Mouse (Mus musculus): ENCODE data around the gene Angptl3. TPM values are rescaled to one million over a fixed set of nuclear protein-coding genes. Genes with fewer than 3 reads are reported as not detected.

Gene Angptl3
- polyA plus RNA-seq, 1 experiment from 2014 or later, result 38.6 TPM

DNA sequence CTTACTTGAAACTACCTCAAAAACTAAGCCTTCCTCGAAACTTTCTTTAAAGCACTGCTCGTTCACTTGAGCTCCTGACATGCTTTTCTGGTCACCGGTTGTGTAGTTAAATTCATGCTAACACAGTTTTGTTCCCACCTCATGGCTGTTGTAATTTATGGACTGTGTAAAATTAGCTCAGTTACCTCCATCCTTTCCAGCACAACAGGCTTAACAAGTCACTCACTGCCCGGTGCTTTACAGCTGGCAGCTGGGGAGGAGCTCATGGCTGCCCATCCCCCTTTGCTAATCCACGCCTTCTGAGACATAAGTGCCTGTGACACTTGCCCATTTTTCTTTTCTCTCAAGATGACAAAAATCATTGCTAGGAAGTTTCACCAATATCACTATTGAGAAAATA is 33.8 kb downstream of the Angptl3 start:
- DNase-seq (no peak), ATAC-seq (ENCODE audit: low read depth) (no peak)

DNA sequence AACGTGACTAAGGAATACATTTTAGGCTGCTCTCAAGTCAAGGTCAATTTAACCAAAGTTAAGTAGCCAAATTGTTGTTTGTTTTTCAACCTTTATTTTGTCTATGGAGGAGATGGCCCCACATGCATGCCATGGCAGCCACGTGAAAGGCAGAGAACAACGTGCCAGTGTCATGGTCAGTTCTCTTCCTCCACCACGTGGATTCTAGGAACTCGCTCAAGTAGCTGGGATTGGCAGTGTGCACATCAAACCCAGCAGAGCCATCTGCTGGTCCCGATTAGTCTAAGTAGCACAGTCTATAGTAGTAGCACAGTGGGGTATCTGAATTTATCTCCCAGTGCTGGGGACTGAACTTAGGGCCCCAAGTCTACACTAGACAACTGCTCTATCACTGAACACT is 38.1 kb downstream of the Angptl3 start:
- no peak overlapping the region for H3K4me2 ChIP-seq
- H3K36me3 ChIP-seq, result peaks cover 23% of the 10 kb centered on the region
- WGBS (ENCODE audit: insufficient replicate concordance), result 69% methylated on average over 6 of the region's 6 CpGs
- DNase-seq, result no peak
- no peaks in the 10 kb centered on the region for H3K4me1 ChIP-seq (replicated peaks)
- ATAC-seq (ENCODE audit: low read depth), result 0 out of 2 replicates have a peak, but pooled peaks have one; percentile 12
- no peak overlapping the region for H3K27ac ChIP-seq
- no peaks in the 10 kb centered on the region for H3K27me3 ChIP-seq
- H3K4me3 ChIP-seq (replicated peaks), result no peak overlapping the region
- no peaks in the 10 kb centered on the region for H3K9me3 ChIP-seq (replicated peaks)
- H3K9ac ChIP-seq, result no peak overlapping the region

More for the DNA sequence above, 33.8 kb downstream of the Angptl3 start:
- Histone ChIP-seq H3K4me2 (no peak overlapping the region), H3K36me3 (peaks cover 8% of the 10 kb centered on the region; the same call in 1 of the 2 replicates), H3K9me3 (replicated peaks) (no peaks in the 10 kb centered on the region), H3K4me3 (replicated peaks) (no peak overlapping the region), H3K27ac (no peak overlapping the region), H3K27me3 (no peaks in the 10 kb centered on the region), H3K9ac (no peak overlapping the region), H3K4me1 (replicated peaks) (no peaks in the 10 kb centered on the region)
- 76% methylated on average over 5 of the region's 5 CpGs for WGBS (ENCODE audit: insufficient replicate concordance)

DNA sequence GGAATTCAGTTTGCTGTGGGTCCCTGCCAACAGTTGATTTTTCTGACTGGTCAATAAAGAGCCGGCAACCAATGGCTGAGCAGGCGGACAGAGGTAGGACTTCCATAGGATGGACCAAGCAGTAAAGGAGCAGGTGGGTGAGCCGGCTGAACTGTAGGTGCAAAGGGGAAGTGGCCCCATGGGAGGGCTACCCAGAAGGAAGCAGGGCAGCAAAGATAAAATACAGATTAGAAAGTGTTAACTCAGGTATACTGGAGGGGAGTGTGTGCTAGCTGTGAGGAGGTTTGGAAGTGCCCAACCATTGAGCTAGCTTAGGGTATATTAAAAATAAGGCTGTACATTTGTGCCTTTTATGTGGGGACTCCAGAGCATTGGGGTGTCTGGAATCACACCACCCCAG is 47.3 kb downstream of the Angptl3 start:
- no peaks in the 10 kb centered on the region for H3K27me3 ChIP-seq
- WGBS (ENCODE audit: insufficient replicate concordance), result 55% methylated on average over 3 of the region's 3 CpGs
- no peak overlapping the region for H3K4me3 ChIP-seq (replicated peaks)
- H3K27ac ChIP-seq, result no peak overlapping the region
- no peaks in the 10 kb centered on the region for H3K9me3 ChIP-seq (replicated peaks)
- H3K4me2 ChIP-seq, result no peak overlapping the region
- no peak for DNase-seq
- no peak overlapping the region for H3K9ac ChIP-seq
- ATAC-seq (ENCODE audit: low read depth), result no peak
- H3K4me1 ChIP-seq (replicated peaks), result peaks cover 4% of the 10 kb centered on the region; the same call in 1 of the 2 replicates
- peaks cover 22% of the 10 kb centered on the region for H3K36me3 ChIP-seq

DNA sequence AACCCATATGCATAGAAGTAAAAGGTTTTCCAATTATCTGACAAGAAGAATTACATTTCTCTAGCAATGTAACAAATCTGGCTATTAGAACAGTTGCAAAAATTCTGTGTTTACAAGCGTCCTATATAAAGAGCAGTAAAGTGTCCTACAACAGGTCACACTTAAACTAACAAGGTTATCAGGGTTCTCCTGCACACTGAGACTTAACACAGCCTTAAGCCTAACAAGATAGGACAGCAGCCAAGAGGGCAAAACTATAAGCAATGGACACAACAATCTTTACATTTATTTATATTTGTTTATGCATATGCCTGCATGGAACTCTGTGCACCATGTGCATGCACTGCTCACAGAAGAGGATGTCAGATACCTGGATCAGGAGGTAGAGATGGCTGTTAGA is 50.4 kb downstream of the Angptl3 start:
- peaks cover 4% of the 10 kb centered on the region; the same call in 1 of the 2 replicates for H3K4me1 ChIP-seq (replicated peaks)
- DNase-seq (no peak), ATAC-seq (ENCODE audit: low read depth) (no peak)
- H3K36me3 ChIP-seq, result peaks cover 16% of the 10 kb centered on the region
- H3K4me3 ChIP-seq (replicated peaks), result no peak overlapping the region
- no peak overlapping the region for H3K9ac ChIP-seq
- H3K27me3 ChIP-seq, result no peaks in the 10 kb centered on the region
- no peak overlapping the region for H3K27ac ChIP-seq
- H3K4me2 ChIP-seq, result no peak overlapping the region
- no peaks in the 10 kb centered on the region for H3K9me3 ChIP-seq (replicated peaks)
- 57% methylated on average over 1 of the region's 1 CpGs for WGBS (ENCODE audit: insufficient replicate concordance)

DNA sequence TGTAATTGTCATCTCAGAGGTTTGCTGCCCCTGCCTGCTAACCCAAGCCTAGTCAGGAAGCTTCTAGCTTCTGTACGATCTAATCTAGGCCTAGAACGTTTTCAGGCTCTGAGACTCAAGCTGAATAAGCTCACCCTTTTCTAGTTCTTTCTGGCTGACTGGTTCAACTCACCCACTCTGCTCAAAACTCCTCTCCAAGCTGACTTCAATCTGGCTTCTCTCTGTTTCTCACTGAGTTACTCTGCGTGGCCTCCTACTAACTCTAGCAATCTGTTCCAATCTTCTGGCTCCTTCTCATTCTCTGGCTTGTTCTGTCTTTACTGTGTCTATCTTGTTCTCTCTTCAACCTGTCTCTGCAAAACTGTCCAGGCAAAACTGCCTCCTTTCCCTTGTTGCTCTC is 53.1 kb downstream of the Angptl3 start:
- H3K27me3 ChIP-seq, result no peaks in the 10 kb centered on the region
- peaks cover 16% of the 10 kb centered on the region for H3K4me1 ChIP-seq (replicated peaks)
- no peak overlapping the region for H3K9ac ChIP-seq
- H3K27ac ChIP-seq, result no peak overlapping the region
- no peak for DNase-seq
- H3K4me2 ChIP-seq, result no peak overlapping the region
- no peak for ATAC-seq (ENCODE audit: low read depth)
- H3K36me3 ChIP-seq, result peaks cover 7% of the 10 kb centered on the region
- H3K4me3 ChIP-seq (replicated peaks), result no peak overlapping the region
- WGBS (ENCODE audit: insufficient replicate concordance), result 51% methylated on average over 3 of the region's 3 CpGs
- no peaks in the 10 kb centered on the region for H3K9me3 ChIP-seq (replicated peaks)

DNA sequence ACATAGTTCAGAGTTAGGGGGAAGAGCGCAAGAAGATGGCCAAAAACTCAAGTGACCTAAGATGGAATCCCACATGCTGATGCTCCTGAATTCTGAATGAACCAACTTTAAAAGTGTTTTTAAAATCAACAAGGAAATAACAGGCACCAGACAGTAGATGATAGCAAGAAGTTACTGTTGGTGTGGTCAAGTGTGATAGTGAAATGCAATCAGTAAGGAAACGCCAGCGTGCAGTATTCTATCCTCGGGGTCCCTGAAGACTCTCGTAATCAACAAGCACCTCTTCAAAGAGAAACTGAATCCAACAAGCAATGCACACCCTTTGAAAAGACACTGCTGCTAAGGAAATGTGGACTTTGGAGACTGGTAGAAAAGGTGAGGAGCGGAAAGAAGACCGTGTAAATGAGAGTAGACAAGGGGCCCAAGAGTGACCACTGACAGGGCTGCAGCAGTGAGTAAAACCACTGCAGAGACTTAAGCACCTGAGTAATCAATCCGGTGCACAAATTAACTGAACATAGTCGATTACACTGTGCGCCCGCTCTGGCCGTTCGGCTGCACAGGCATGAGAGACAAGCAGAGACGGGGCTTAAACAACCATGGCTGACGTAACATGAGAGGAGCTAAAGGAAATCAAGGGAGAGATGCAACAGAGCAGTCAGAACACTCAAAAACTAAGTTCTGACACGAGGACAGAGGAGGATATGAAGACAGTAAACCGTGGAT is 57.2 kb downstream of the Angptl3 start:
- peak overlapping the region; percentile 60 for H3K4me2 ChIP-seq
- 0 out of 2 replicates have a peak overlapping the region, but pooled peaks have one; percentile 18 for H3K9ac ChIP-seq
- peak; percentile 11 for DNase-seq
- H3K4me1 ChIP-seq (replicated peaks), result peaks cover 35% of the 10 kb centered on the region
- peak overlapping the region; percentile 74 for H3K27ac ChIP-seq
- H3K36me3 ChIP-seq, result 0 out of 2 replicates have a peak, but pooled peaks cover 3% of the 10 kb centered on the region
- peak overlapping the region; percentile 30 for H3K4me3 ChIP-seq (replicated peaks)
- WGBS (ENCODE audit: insufficient replicate concordance), result 48% methylated on average over 17 of the region's 17 CpGs
- no peaks in the 10 kb centered on the region for H3K9me3 ChIP-seq (replicated peaks)
- peak; percentile 85 for ATAC-seq (ENCODE audit: low read depth)
- no peaks in the 10 kb centered on the region for H3K27me3 ChIP-seq

DNA sequence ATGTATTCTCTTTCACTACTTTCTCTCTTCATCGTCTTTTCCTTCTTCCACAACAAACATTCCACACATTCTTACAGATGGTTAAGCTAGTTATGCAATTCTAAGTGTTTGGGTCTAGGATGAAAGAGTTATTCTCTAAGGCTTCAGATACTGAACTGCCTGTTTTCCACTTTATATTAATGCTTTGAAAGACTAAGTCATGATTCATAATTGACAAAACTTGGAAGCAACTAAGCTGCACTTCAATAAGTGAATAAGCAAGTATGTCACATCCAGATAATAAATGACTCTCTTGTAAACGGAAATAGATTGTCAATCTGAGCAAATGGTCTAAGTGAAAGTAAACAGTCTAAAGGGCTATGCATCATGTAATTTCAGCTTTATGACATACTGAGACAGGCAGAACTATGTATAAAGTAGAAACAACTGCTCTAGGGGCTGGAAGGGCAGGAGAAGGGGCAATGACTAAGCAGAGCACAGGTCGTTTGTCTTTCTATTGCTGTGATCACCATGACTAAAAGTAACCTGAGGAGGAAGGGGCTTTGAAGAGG is 60.5 kb downstream of the Angptl3 start:
- Histone ChIP-seq H3K4me3 (replicated peaks) (no peak overlapping the region), H3K4me2 (no peak overlapping the region), H3K27ac (no peak overlapping the region), H3K4me1 (replicated peaks) (peaks cover 42% of the 10 kb centered on the region), H3K9ac (no peak overlapping the region), H3K27me3 (no peaks in the 10 kb centered on the region), H3K36me3 (no peaks in the 10 kb centered on the region), H3K9me3 (replicated peaks) (no peaks in the 10 kb centered on the region)
- WGBS (ENCODE audit: insufficient replicate concordance), result 33% methylated on average over 3 of the region's 3 CpGs
- ATAC-seq (ENCODE audit: low read depth) (no peak), DNase-seq (no peak)

DNA sequence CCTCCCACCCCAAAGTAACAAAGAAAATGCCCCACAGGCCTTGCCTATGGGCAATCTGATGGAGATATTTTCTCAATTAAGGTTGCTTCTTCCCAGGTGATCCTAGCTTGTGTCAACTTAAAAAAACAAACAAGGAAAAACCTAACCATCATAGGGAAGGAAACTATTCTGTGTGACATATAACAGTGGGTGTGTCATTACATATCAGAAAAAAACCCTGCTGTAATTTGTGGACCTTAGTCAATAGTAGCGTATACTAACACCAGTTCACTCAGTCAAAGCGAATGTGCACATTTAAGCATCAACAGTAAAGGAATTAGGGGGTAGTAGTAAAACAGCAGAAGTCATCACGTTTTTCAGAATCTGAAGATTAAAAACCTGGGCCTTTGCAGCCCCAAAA is 61.0 kb downstream of the Angptl3 start:
- Histone ChIP-seq H3K4me3 (replicated peaks) (no peak overlapping the region), H3K36me3 (no peaks in the 10 kb centered on the region), H3K9me3 (replicated peaks) (no peaks in the 10 kb centered on the region), H3K4me2 (no peak overlapping the region), H3K27me3 (no peaks in the 10 kb centered on the region), H3K4me1 (replicated peaks) (peaks cover 42% of the 10 kb centered on the region), H3K9ac (no peak overlapping the region), H3K27ac (no peak overlapping the region)
- no peak for DNase-seq
- 73% methylated on average over 3 of the region's 3 CpGs for WGBS (ENCODE audit: insufficient replicate concordance)
- ATAC-seq (ENCODE audit: low read depth), result no peak

Other genes starting within 250 kb of the Angptl3 start
- 0.07 and 0.08 TPM in 2 replicates for gene Kank4, start 213.4 kb upstream of the Angptl3 start, polyA plus RNA-seq (2015; fragmentation: Nextera tagmentation; extraction: Ambion mirVana)
- gene I0C0044D17Rik, start 207.1 kb upstream of the Angptl3 start, polyA plus RNA-seq (2015; fragmentation: Nextera tagmentation; extraction: Ambion mirVana), result not detected in 2 replicates
- 70.6 and 86.4 TPM in 2 replicates for gene Usp1, start 107.1 kb upstream of the Angptl3 start, polyA plus RNA-seq (2015; fragmentation: Nextera tagmentation; extraction: Ambion mirVana)
- 9.3 and 11.6 TPM in 2 replicates for gene Dock7, start 90.0 kb downstream of the Angptl3 start, polyA plus RNA-seq (2015; fragmentation: Nextera tagmentation; extraction: Ambion mirVana)
- gene Atg4c, start 163.0 kb downstream of the Angptl3 start, polyA plus RNA-seq (2015; fragmentation: Nextera tagmentation; extraction: Ambion mirVana), result 3.8 and 6.0 TPM in 2 replicates

Data from liver, embryonic 13.5 days (tissue).